Mouse (Mus musculus) left cerebral cortex, adult 18-20 months (tissue): ENCODE measurements around the gene Olfr1102. TPM values are rescaled to one million over a fixed set of nuclear protein-coding genes. Genes with fewer than 3 reads are reported as not detected.

ENCODE experiments used
- DNase-seq, 2 experiments: peaks; one replicate each; pipeline ENCODE4 v3.0.0; 2021 to 2022; ENCODE audit warnings: low spot score in 2 of 2, mixed read lengths in 1 of 2
- long read RNA-seq, 2 experiments: library from polyadenylated mRNA; stranded (forward); transcript quantifications; one replicate each; pipeline ENCODE4 v2.0.0; 2021
- total RNA-seq, 2 experiments: library from RNA; stranded (reverse); gene quantifications; 2 replicates each; pipeline ENCODE4 v1.2.3; 2021

The Olfr1102 gene
- total RNA-seq = not detected
- long read RNA-seq, experiment 1 = 0 reads
- long read RNA-seq, experiment 2 = 0 reads

DNA sequence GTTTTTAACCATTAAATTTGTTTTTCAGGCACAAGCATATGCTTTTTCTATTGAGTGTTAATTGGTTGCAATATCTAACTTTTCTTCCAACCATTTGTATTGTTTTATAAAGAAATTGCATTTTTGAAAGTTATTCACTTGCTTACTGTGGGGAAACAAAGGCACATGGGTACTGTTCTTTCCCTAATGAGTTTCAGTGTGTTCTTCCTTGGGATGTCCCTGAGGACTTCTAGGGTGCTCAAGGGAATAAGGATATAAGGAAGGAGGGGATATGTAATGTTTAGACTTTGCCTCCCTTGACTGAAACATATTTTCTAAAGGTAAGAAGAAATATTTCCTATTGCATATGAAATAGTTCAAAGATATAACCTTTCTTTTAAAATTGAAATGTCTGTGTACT is at the start of gene Olfr1102:
Olfr1102 (plus strand) TSS at position 301 of the 400 bp plus-strand sequence.
- no peak for DNase-seq

- no peak for DNase-seq
Observed at GRCm38 (mm10) chr2:86960593-86960992, 37.6 kb upstream of the Olfr1102 start, which contains the start of gene Olfr1099. Gene Olfr1099, minus strand, starts transcription at chr2:86960693.

GRCm38 (mm10) chr2:86979854-86980253 is 18.3 kb upstream of the Olfr1102 start, which contains the start of gene Olfr1100:
Gene Olfr1100, minus strand, starts transcription at chr2:86979954.
- DNase-seq = no peak

DNA sequence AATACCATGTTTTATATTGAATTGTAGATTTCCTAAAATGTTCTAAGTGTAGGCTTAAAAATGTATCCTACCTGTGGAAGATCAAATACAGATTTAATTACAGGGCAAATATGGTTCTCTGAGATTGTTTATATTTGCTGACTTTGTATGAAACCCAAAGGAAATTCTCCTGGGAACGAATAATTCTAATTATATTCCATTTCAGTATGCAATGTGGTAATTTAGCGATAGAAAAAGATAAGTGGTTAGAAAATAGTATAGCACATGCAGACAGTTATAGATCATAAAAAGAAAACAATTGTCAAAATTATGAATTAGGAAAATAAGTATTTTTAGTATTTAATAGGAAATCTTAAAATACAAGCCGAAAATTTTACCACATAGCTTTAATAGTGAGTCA is 7.1 kb upstream of the Olfr1102 start, which contains the start of gene Olfr1101:
Olfr1101 (minus strand) TSS at position 101 of the 400 bp plus-strand sequence.
- no peak for DNase-seq

DNA sequence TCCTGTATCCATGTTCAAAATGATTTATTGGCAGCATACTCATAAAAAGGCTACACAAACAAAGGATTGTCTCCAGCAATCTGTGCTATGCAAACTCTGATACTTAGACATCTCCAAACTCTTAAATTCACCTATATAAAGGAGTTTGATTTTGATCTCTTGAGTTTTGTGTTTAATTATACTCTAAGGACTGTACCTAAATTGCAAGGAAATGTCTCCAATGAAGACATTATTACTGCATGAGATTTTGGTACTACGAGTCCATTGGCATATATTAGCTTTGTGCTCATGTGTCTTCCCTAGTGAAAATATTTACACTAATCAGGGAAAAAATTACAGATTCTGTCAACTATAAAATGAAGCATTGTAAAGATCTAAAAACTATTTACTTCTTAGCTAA is 28.8 kb downstream of the Olfr1102 start, which contains the start of gene Olfr1104:
Olfr1104 (minus strand) TSS at position 101 of the 400 bp plus-strand sequence.
- no peak for DNase-seq

DNA sequence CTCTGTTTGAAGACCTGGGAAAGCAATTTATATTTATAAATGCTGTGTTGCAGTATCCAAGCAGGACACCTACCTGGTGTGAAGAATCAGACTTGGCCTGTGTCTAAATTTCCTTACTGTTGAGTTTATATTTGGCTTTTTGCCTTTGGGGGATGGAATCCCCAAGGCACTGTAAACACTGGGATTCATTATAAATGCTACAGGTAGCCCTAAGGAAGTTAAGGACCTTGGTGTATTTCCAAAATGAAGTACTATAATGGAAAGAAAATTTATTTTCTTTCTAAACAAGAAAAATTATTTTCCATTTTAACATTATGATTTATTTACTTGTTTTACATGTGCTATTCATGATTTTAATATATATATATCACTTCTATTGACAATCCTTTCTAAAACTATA is 38.2 kb downstream of the Olfr1102 start, which contains the start of gene Olfr1105:
Olfr1105 (minus strand) TSS at position 101 of the 400 bp plus-strand sequence.
- DNase-seq = no peak

DNA sequence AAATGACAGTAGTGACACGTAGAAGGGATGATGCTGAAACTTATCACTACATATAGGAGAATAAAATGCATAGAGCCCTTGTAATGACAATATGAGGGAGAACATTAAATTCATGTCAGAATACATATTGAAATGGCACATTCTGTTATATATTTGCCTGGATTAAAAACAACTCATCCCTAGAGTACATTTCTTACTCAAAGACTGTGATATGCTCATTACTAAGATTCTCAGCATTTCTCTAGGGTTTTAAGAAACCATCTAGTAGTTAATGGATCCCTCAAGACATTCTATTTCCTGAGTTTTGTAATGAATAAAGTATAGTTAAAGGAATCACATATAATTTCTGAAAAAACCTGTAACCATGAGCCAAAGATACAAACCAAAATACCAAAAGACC is 54.0 kb downstream of the Olfr1102 start, which contains the start of gene Olfr1106:
Olfr1106 (minus strand) TSS at position 101 of the 400 bp plus-strand sequence.
- DNase-seq = no peak

Other genes starting within 250 kb of the Olfr1102 start
- not detected for gene Olfr1090, start 239.4 kb upstream of the Olfr1102 start, total RNA-seq
- not detected for gene Olfr1093, start 215.9 kb upstream of the Olfr1102 start, total RNA-seq
- gene Olfr141, start 188.4 kb upstream of the Olfr1102 start, total RNA-seq = not detected
- gene Olfr1094, start 173.7 kb upstream of the Olfr1102 start, total RNA-seq = not detected
- gene Olfr1095, start 146.7 kb upstream of the Olfr1102 start, total RNA-seq = not detected
- not detected for gene Gm13723, start 123.6 kb upstream of the Olfr1102 start, total RNA-seq
- gene Olfr1097, start 106.2 kb upstream of the Olfr1102 start, total RNA-seq = not detected
- gene Olfr1098, start 73.9 kb upstream of the Olfr1102 start, total RNA-seq = not detected
- not detected for gene Olfr1099, start 37.7 kb upstream of the Olfr1102 start, total RNA-seq
- not detected for gene Olfr1100, start 18.4 kb upstream of the Olfr1102 start, total RNA-seq
- not detected for gene Olfr1101, start 7.2 kb upstream of the Olfr1102 start, total RNA-seq
- gene Olfr1104, start 28.7 kb downstream of the Olfr1102 start, total RNA-seq = not detected
- not detected for gene Olfr1105, start 38.1 kb downstream of the Olfr1102 start, total RNA-seq
- gene Olfr1106, start 53.9 kb downstream of the Olfr1102 start, total RNA-seq = not detected
- gene Olfr1107, start 77.4 kb downstream of the Olfr1102 start, total RNA-seq = not detected
- gene Olfr1109, start 97.6 kb downstream of the Olfr1102 start, total RNA-seq = not detected
- not detected for gene Olfr259, start 116.2 kb downstream of the Olfr1102 start, total RNA-seq
- gene Olfr1110, start 141.9 kb downstream of the Olfr1102 start, total RNA-seq = not detected
- gene Olfr1111, start 154.2 kb downstream of the Olfr1102 start, total RNA-seq = not detected
- not detected for gene Olfr1112, start 189.4 kb downstream of the Olfr1102 start, total RNA-seq
- not detected for gene Olfr1113, start 210.6 kb downstream of the Olfr1102 start, total RNA-seq
- not detected for gene Olfr1115, start 249.6 kb downstream of the Olfr1102 start, total RNA-seq